Mouse (Mus musculus): Measurements from ENCODE around the gene Fam228b. TPM values are rescaled to one million over a fixed set of nuclear protein-coding genes. Genes with fewer than 3 reads are reported as not detected.

Fam228b gene
- polyA plus RNA-seq, 1 experiment: 0.56 TPM

- 84% methylated on average over 13 of the region's 13 CpGs for WGBS
- Histone ChIP-seq H3K4me1 (ENCODE audit: control insufficient read depth, insufficient read depth, low read length) (no peaks in the 10 kb centered on the region), H3K27ac (ENCODE audit: insufficient read depth, low read depth, low read length) (no peak overlapping the region), H3K36me3 (ENCODE audit: control insufficient read depth, insufficient read depth, low read length) (no peaks in the 10 kb centered on the region), H3K4me3 (ENCODE audit: insufficient read depth, low read depth, low read length) (no peak overlapping the region), H3K27me3 (replicated peaks; ENCODE audit: control insufficient read depth, insufficient read depth, low read length) (no peaks in the 10 kb centered on the region)
- no peak for TF ChIP-seq POLR2A (IDR thresholded peaks at IDR 0.05; ENCODE audit: low read depth, low read length)
- TF ChIP-seq CTCF (conservative IDR thresholded peaks at IDR 0.05; ENCODE audit: insufficient read depth, insufficient read length, low read depth, low read length): no peak
- DNase-seq: no peak
Measured at GRCm38 (mm10) chr12:4719066-4719761, 49.9 kb downstream of the Fam228b start.

DNA sequence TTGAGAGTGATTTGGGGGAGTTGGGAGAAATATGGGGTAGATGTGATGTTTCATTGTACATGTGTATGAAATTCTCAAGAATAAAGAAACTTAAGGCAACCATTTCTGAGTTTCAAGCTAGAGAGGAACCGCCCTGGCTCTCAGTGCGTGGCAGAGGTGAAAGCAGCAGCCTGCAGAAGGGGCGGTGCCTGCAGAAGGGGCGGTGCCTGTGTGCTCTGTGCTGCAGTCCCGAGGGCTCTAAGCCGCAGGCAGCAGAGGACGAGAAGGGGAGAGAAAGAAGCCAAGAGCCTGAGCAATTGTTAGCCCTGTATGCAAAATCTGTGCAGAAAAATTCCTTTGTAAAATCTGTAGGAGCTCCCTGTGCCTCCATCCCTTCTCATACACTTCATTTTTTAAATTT is 51.6 kb downstream of the Fam228b start:
- DNase-seq: peak; percentile 12
- Histone ChIP-seq H3K36me3 (ENCODE audit: control insufficient read depth, insufficient read depth, low read length) (no peaks in the 10 kb centered on the region), H3K4me3 (ENCODE audit: insufficient read depth, low read depth, low read length) (no peak overlapping the region), H3K27ac (ENCODE audit: insufficient read depth, low read depth, low read length) (no peak overlapping the region), H3K4me1 (ENCODE audit: control insufficient read depth, insufficient read depth, low read length) (no peaks in the 10 kb centered on the region), H3K27me3 (replicated peaks; ENCODE audit: control insufficient read depth, insufficient read depth, low read length) (no peaks in the 10 kb centered on the region)
- TF ChIP-seq POLR2A (IDR thresholded peaks at IDR 0.05; ENCODE audit: low read depth, low read length) (no peak), CTCF (conservative IDR thresholded peaks at IDR 0.05; ENCODE audit: insufficient read depth, insufficient read length, low read depth, low read length) (no peak)
- 15% methylated on average over 7 of the region's 7 CpGs for WGBS

DNA sequence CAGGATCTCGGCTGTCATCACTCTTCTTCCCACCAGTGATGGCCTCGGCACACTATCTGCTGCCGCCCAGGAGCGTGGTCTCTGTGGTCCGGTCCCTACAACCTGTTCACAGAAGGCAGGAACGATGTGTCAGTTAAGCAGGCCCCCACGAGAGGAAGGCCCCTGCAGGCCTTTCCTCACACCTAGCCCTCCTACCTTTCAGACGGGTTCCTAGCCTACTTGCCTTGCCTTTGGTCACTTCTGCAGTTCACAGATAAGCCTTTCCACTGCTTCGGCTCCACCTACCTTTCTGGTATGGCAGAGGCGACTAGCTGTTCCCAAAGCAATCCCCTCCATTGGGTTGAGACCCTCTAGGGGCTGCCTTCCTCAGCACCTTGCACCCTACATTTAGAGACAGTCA is 53.5 kb downstream of the Fam228b start:
- no peaks in the 10 kb centered on the region for H3K4me1 ChIP-seq (ENCODE audit: control insufficient read depth, insufficient read depth, low read length)
- no peaks in the 10 kb centered on the region for H3K36me3 ChIP-seq (ENCODE audit: control insufficient read depth, insufficient read depth, low read length)
- 92% methylated on average over 10 of the region's 10 CpGs for WGBS
- H3K27ac ChIP-seq (ENCODE audit: insufficient read depth, low read depth, low read length): no peak overlapping the region
- no peak overlapping the region for H3K4me3 ChIP-seq (ENCODE audit: insufficient read depth, low read depth, low read length)
- H3K27me3 ChIP-seq (replicated peaks; ENCODE audit: control insufficient read depth, insufficient read depth, low read length): no peaks in the 10 kb centered on the region
- TF ChIP-seq CTCF (conservative IDR thresholded peaks at IDR 0.05; ENCODE audit: insufficient read depth, insufficient read length, low read depth, low read length) (no peak), POLR2A (IDR thresholded peaks at IDR 0.05; ENCODE audit: low read depth, low read length) (no peak)
- DNase-seq: no peak

GRCm38 (mm10) chr12:4713361-4713760 is 55.7 kb downstream of the Fam228b start:
- Histone ChIP-seq H3K27me3 (replicated peaks; ENCODE audit: control insufficient read depth, insufficient read depth, low read length) (no peaks in the 10 kb centered on the region), H3K27ac (ENCODE audit: insufficient read depth, low read depth, low read length) (no peak overlapping the region), H3K4me3 (ENCODE audit: insufficient read depth, low read depth, low read length) (no peak overlapping the region), H3K4me1 (ENCODE audit: control insufficient read depth, insufficient read depth, low read length) (no peaks in the 10 kb centered on the region), H3K36me3 (ENCODE audit: control insufficient read depth, insufficient read depth, low read length) (no peaks in the 10 kb centered on the region)
- TF ChIP-seq CTCF (conservative IDR thresholded peaks at IDR 0.05; ENCODE audit: insufficient read depth, insufficient read length, low read depth, low read length) (no peak), POLR2A (IDR thresholded peaks at IDR 0.05; ENCODE audit: low read depth, low read length) (no peak)
- no peak for DNase-seq
- WGBS: 48% methylated on average over 4 of the region's 4 CpGs

DNA sequence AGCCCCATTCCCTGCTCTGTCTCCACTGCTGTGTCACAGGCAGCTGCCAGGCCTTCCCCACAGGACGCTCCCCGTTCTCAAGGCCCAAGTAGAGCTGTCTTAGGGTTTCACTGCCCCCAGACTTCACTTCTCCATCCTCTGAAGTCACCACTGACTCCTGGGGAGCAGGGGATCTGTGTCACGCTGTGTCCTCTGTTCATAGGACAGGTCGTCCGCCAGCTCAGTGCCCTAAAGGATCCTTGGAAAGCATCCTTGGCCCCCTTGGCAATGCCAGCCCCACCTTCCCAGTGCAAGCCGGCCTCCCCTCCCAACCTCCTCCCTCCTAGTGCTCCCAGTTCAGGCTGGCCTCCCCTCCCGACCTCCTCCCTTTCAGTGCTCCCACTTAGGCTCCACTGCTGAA is 59.1 kb downstream of the Fam228b start:
- Histone ChIP-seq H3K4me1 (ENCODE audit: control insufficient read depth, insufficient read depth, low read length) (no peaks in the 10 kb centered on the region), H3K4me3 (ENCODE audit: insufficient read depth, low read depth, low read length) (no peak overlapping the region), H3K27ac (ENCODE audit: insufficient read depth, low read depth, low read length) (no peak overlapping the region), H3K27me3 (replicated peaks; ENCODE audit: control insufficient read depth, insufficient read depth, low read length) (no peaks in the 10 kb centered on the region), H3K36me3 (ENCODE audit: control insufficient read depth, insufficient read depth, low read length) (0 out of 2 replicates have a peak, but pooled peaks cover 1% of the 10 kb centered on the region)
- TF ChIP-seq POLR2A (IDR thresholded peaks at IDR 0.05; ENCODE audit: low read depth, low read length): no peak
- no peak for TF ChIP-seq CTCF (conservative IDR thresholded peaks at IDR 0.05; ENCODE audit: insufficient read depth, insufficient read length, low read depth, low read length)
- DNase-seq: no peak
- WGBS: 95% methylated on average over 7 of the region's 7 CpGs

DNA sequence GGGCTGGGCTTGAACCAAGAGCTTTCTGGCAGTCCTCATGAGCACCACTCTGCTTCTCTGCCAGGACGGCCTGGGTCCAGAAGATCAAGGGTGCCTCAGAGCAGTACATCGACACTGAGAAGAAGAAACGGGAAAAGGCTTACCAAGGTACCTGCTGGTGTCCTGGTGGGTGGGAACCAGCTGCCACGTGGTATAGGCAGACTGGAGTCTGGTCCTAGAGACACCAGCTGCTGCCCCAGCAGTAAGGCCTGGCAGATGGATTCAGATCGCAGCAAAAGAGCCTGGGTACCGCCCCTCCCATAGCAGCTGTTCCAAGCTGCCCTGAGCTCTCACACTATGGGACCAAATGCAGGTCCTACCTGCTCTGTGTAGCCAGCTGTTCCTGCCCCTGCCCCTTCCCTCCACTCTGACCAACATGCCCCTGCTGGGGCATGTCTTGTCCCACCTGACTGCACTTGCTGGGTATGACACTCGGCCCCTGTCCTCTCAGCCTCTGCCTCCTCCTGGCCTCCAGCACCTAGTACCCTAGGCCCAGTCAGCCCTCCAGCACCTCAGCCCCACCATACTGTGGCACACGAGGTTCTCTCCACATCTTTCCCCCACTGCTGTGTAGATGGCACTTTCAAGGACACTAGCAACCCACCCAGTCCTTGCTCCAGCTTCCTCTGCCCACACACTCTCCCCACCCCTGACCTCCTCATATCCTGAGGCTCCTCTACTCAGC is 60.0 kb downstream of the Fam228b start:
- TF ChIP-seq POLR2A (IDR thresholded peaks at IDR 0.05; ENCODE audit: low read depth, low read length) (no peak), CTCF (conservative IDR thresholded peaks at IDR 0.05; ENCODE audit: insufficient read depth, insufficient read length, low read depth, low read length) (no peak)
- 80% methylated on average over 8 of the region's 8 CpGs for WGBS

DNA sequence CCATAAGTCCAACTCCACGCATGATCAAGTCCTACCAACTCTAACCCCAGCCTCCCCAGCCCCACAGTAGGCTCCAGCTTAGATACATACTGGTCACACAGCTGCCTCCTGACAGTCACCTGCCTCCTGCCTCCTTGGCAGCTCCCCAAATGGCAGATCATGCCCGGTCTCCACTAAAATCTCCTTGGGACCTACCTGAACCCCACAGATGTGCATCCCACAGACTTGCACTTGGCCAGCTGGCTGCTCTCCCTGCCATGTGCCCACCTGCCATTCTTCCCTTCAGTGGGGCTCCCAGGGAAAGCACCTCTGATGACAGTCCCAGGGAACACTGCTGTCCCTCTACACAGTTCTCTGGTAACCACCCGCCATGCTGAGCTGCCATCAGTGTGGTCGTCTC is 60.8 kb downstream of the Fam228b start:
- DNase-seq: no peak
- no peak overlapping the region for H3K27ac ChIP-seq (ENCODE audit: insufficient read depth, low read depth, low read length)
- H3K36me3 ChIP-seq (ENCODE audit: control insufficient read depth, insufficient read depth, low read length): 0 out of 2 replicates have a peak, but pooled peaks cover 1% of the 10 kb centered on the region
- WGBS: 92% methylated on average over 4 of the region's 4 CpGs
- TF ChIP-seq CTCF (conservative IDR thresholded peaks at IDR 0.05; ENCODE audit: insufficient read depth, insufficient read length, low read depth, low read length) (no peak), POLR2A (IDR thresholded peaks at IDR 0.05; ENCODE audit: low read depth, low read length) (no peak)
- H3K4me3 ChIP-seq (ENCODE audit: insufficient read depth, low read depth, low read length): no peak overlapping the region
- no peaks in the 10 kb centered on the region for H3K4me1 ChIP-seq (ENCODE audit: control insufficient read depth, insufficient read depth, low read length)
- H3K27me3 ChIP-seq (replicated peaks; ENCODE audit: control insufficient read depth, insufficient read depth, low read length): no peaks in the 10 kb centered on the region

More for the DNA sequence above, 60.0 kb downstream of the Fam228b start:
- 0 out of 2 replicates have a peak, but pooled peaks cover 1% of the 10 kb centered on the region for H3K36me3 ChIP-seq (ENCODE audit: control insufficient read depth, insufficient read depth, low read length)
- H3K4me1 ChIP-seq (ENCODE audit: control insufficient read depth, insufficient read depth, low read length): no peaks in the 10 kb centered on the region
- H3K27ac ChIP-seq (ENCODE audit: insufficient read depth, low read depth, low read length): no peak overlapping the region
- H3K4me3 ChIP-seq (ENCODE audit: insufficient read depth, low read depth, low read length): no peak overlapping the region
- H3K27me3 ChIP-seq (replicated peaks; ENCODE audit: control insufficient read depth, insufficient read depth, low read length): no peaks in the 10 kb centered on the region
- DNase-seq: no peak
